Mouse (Mus musculus): Measurements from ENCODE around the gene Greb1.

Gene Greb1

GRCm38 (mm10) chr12:16694783-16695182 is 105.9 kb downstream of the Greb1 start:
- DNase-seq (ENCODE audit: low read depth, low spot score), result no peak

- no peak for DNase-seq (ENCODE audit: low read depth, low spot score)
Observed at GRCm38 (mm10) chr12:16690631-16691030, 110.1 kb downstream of the Greb1 start.

- no peak for DNase-seq (ENCODE audit: low read depth, low spot score)
Observed at GRCm38 (mm10) chr12:16672246-16672645, 128.4 kb downstream of the Greb1 start.

GRCm38 (mm10) chr12:16669176-16669575 is 131.5 kb downstream of the Greb1 start:
- no peak for DNase-seq (ENCODE audit: low read depth, low spot score)

- DNase-seq (ENCODE audit: low read depth, low spot score), result no peak
Observed at GRCm38 (mm10) chr12:16665022-16665421, 135.7 kb downstream of the Greb1 start.

- DNase-seq (ENCODE audit: low read depth, low spot score), result peak; percentile 58
Observed at GRCm38 (mm10) chr12:16662955-16663585, 137.6 kb downstream of the Greb1 start.

- DNase-seq (ENCODE audit: low read depth, low spot score), result no peak
Observed at GRCm38 (mm10) chr12:16661936-16662335, 138.8 kb downstream of the Greb1 start.

- no peak for DNase-seq (ENCODE audit: low read depth, low spot score)
Observed at GRCm38 (mm10) chr12:16661459-16661858, 139.2 kb downstream of the Greb1 start.

- DNase-seq (ENCODE audit: low read depth, low spot score), result peak; percentile 68
Observed at GRCm38 (mm10) chr12:16656906-16657875, 143.5 kb downstream of the Greb1 start.

GRCm38 (mm10) chr12:16655604-16656003 is 145.1 kb downstream of the Greb1 start:
- DNase-seq (ENCODE audit: low read depth, low spot score), result no peak

GRCm38 (mm10) chr12:16653332-16654093 is 147.2 kb downstream of the Greb1 start, which contains the start of gene Ntsr2:
Ntsr2 (plus strand) TSS chr12:16653382.
- DNase-seq (ENCODE audit: low read depth, low spot score), result peak; percentile 65

GRCm38 (mm10) chr12:16649819-16650218 is 150.9 kb downstream of the Greb1 start:
- DNase-seq (ENCODE audit: low read depth, low spot score), result no peak

GRCm38 (mm10) chr12:16648273-16648672 is 152.4 kb downstream of the Greb1 start:
- DNase-seq (ENCODE audit: low read depth, low spot score), result no peak

- DNase-seq (ENCODE audit: low read depth, low spot score), result no peak
Observed at GRCm38 (mm10) chr12:16646780-16647409, 153.8 kb downstream of the Greb1 start.

- DNase-seq (ENCODE audit: low read depth, low spot score), result no peak
Observed at GRCm38 (mm10) chr12:16644698-16645097, 156.0 kb downstream of the Greb1 start.

- DNase-seq (ENCODE audit: low read depth, low spot score), result peak; percentile 56
Observed at GRCm38 (mm10) chr12:16643508-16644345, 157.0 kb downstream of the Greb1 start.

GRCm38 (mm10) chr12:16642000-16642399 is 158.7 kb downstream of the Greb1 start:
- DNase-seq (ENCODE audit: low read depth, low spot score), result no peak

GRCm38 (mm10) chr12:16640075-16640474 is 160.6 kb downstream of the Greb1 start:
- DNase-seq (ENCODE audit: low read depth, low spot score), result no peak

GRCm38 (mm10) chr12:16639078-16639771 is 161.5 kb downstream of the Greb1 start:
- no peak for DNase-seq (ENCODE audit: low read depth, low spot score)

GRCm38 (mm10) chr12:16635816-16636215 is 164.9 kb downstream of the Greb1 start:
- DNase-seq (ENCODE audit: low read depth, low spot score), result peak; percentile 52
